Mouse (Mus musculus) liver, embryonic 16.5 days (tissue): ENCODE data around the gene Atp8a2. TPM values are rescaled to one million over a fixed set of nuclear protein-coding genes. Genes with fewer than 3 reads are reported as not detected.

Experiments used
- ATAC-seq: fragments of 200-750 bp; cut with Nextera tagmentation; 2 replicates; pipeline ENCODE4 v1.8.0; 2017; ENCODE audit warnings: low read depth, mild to moderate bottlenecking, moderate number of reproducible peaks, moderate library complexity
- H3K27ac ChIP-seq: fragments of 300-500 bp; sonication (generic); 2 replicates; pipeline ENCODE4 v1.5.1; 2014; ENCODE audit warnings: mild to moderate bottlenecking, low read length
- H3K27me3 ChIP-seq: fragments of 300-500 bp; sonication (generic); 2 replicates; pipeline ENCODE4 v1.6.1; 2014; ENCODE audit warnings: low read depth, low read length, mixed read lengths; ENCODE audit not compliant: control insufficient read depth, insufficient read depth
- H3K36me3 ChIP-seq: fragments of 300-500 bp; sonication (generic); 2 replicates; pipeline ENCODE4 v1.6.1; 2014; ENCODE audit warnings: mild to moderate bottlenecking; ENCODE audit not compliant: control insufficient read depth, insufficient read depth
- H3K4me1 ChIP-seq: fragments of 300-500 bp; sonication (generic); 2 replicates; pipeline ENCODE4 v1.6.1; 2014; ENCODE audit warnings: low read depth, low read length, mixed read lengths; ENCODE audit not compliant: control insufficient read depth
- H3K4me2 ChIP-seq: fragments of 300-500 bp; sonication (generic); 2 replicates; pipeline ENCODE4 v1.6.1; 2014; ENCODE audit warnings: low read depth, low read length, mixed read lengths
- H3K4me3 ChIP-seq: fragments of 300-500 bp; sonication (generic); 2 replicates; pipeline ENCODE4 v1.5.1; 2014; ENCODE audit warnings: low read depth, mild to moderate bottlenecking, low read length
- H3K9ac ChIP-seq: fragments of 300-500 bp; sonication (generic); 2 replicates; pipeline ENCODE4 v1.6.1; 2014; ENCODE audit warnings: low read depth, low read length
- H3K9me3 ChIP-seq: fragments of 300-500 bp; sonication (generic); replicated peaks from 2 replicates; pipeline ENCODE4 v1.6.1; 2016; ENCODE audit warnings: low read length; ENCODE audit not compliant: control insufficient read depth
- WGBS: fragments of 180-500 bp; shearing (Covaris S2); extraction: QIAGEN DNeasy Blood & Tissue Kit; methylation state at CpG from one replicate; pipeline ENCODE4 v1.1.7; 2014; ENCODE audit not compliant: insufficient replicate concordance; 5-methylcytosine and 5-hydroxymethylcytosine counted together
- polyA plus RNA-seq: library from polyadenylated mRNA; unstranded; fragments of >200 nt; fragmentation: Nextera tagmentation; extraction: Ambion mirVana; gene quantifications from 2 replicates; pipeline ENCODE4 v1.2.1, GENCODE M21; 2015

Atp8a2 gene
- polyA plus RNA-seq = 4.0 and 5.3 TPM in 2 replicates

- H3K36me3 ChIP-seq = no peaks in the 10 kb centered on the region
Observed at GRCm38 (mm10) chr14:60196884-60197283, at the start of gene Atp8a2. Gene Atp8a2, minus strand, starts transcription at chr14:60197179.

GRCm38 (mm10) chr14:60238551-60238950 lies 41.6 kb upstream of the Atp8a2 start:
- H3K4me2 ChIP-seq = no peak overlapping the region
- H3K9ac ChIP-seq = no peak overlapping the region
- no peak overlapping the region for H3K4me3 ChIP-seq
- no peak for ATAC-seq
- H3K27me3 ChIP-seq = no peaks in the 10 kb centered on the region
- H3K9me3 ChIP-seq = no peaks in the 10 kb centered on the region
- no peaks in the 10 kb centered on the region for H3K4me1 ChIP-seq
- WGBS = 73% methylated on average over 3 of the region's 3 CpGs
- no peak overlapping the region for H3K27ac ChIP-seq
- peaks cover 23% of the 10 kb centered on the region for H3K36me3 ChIP-seq

More at GRCm38 (mm10) chr14:60196884-60197283, at the start of gene Atp8a2:
- ATAC-seq = no peak
- Histone ChIP-seq H3K9ac (no peak within 1 kb of the TSS), H3K9me3 (no peaks in the 10 kb centered on the region), H3K4me2 (no peak within 1 kb of the TSS), H3K4me1 (no peaks in the 10 kb centered on the region), H3K27ac (no peak within 1 kb of the TSS), H3K27me3 (no peaks in the 10 kb centered on the region), H3K4me3 (no peak within 1 kb of the TSS)
- WGBS = 52% methylated on average over 7 of the region's 7 CpGs

GRCm38 (mm10) chr14:60219886-60220285 lies 22.9 kb upstream of the Atp8a2 start:
- ATAC-seq = no peak
- no peak overlapping the region for H3K4me3 ChIP-seq
- H3K9ac ChIP-seq = no peak overlapping the region
- whole genome bisulfite sequencing = 80% methylated on average over 10 of the region's 10 CpGs
- H3K27ac ChIP-seq = no peak overlapping the region
- H3K27me3 ChIP-seq = no peaks in the 10 kb centered on the region
- H3K4me2 ChIP-seq = no peak overlapping the region
- H3K4me1 ChIP-seq = no peaks in the 10 kb centered on the region
- H3K36me3 ChIP-seq = peaks cover 9% of the 10 kb centered on the region
- no peaks in the 10 kb centered on the region for H3K9me3 ChIP-seq

- no peaks in the 10 kb centered on the region for H3K27me3 ChIP-seq
- no peak overlapping the region for H3K27ac ChIP-seq
- ATAC-seq = no peak
- H3K36me3 ChIP-seq = peaks cover 9% of the 10 kb centered on the region
- WGBS = 90% methylated on average over 4 of the region's 4 CpGs
- no peaks in the 10 kb centered on the region for H3K4me1 ChIP-seq
- H3K9me3 ChIP-seq = no peaks in the 10 kb centered on the region
- no peak overlapping the region for H3K4me2 ChIP-seq
- no peak overlapping the region for H3K9ac ChIP-seq
- H3K4me3 ChIP-seq = no peak overlapping the region
Observed at GRCm38 (mm10) chr14:60217616-60218015, 20.6 kb upstream of the Atp8a2 start.

GRCm38 (mm10) chr14:60216125-60216524 lies 19.1 kb upstream of the Atp8a2 start:
- no peak overlapping the region for H3K9ac ChIP-seq
- H3K27me3 ChIP-seq = no peaks in the 10 kb centered on the region
- H3K9me3 ChIP-seq = no peaks in the 10 kb centered on the region
- H3K36me3 ChIP-seq = peaks cover 7% of the 10 kb centered on the region
- no peak overlapping the region for H3K27ac ChIP-seq
- H3K4me1 ChIP-seq = no peaks in the 10 kb centered on the region
- H3K4me3 ChIP-seq = no peak overlapping the region
- no peak for ATAC-seq
- H3K4me2 ChIP-seq = no peak overlapping the region
- 71% methylated on average over 1 of the region's 1 CpGs for WGBS

GRCm38 (mm10) chr14:60215000-60215399 lies 18.0 kb upstream of the Atp8a2 start:
- Histone ChIP-seq H3K9ac (no peak overlapping the region), H3K4me3 (no peak overlapping the region), H3K27me3 (no peaks in the 10 kb centered on the region), H3K4me2 (no peak overlapping the region), H3K4me1 (no peaks in the 10 kb centered on the region), H3K27ac (no peak overlapping the region), H3K9me3 (no peaks in the 10 kb centered on the region), H3K36me3 (peaks cover 3% of the 10 kb centered on the region)
- WGBS = 91% methylated on average over 3 of the region's 3 CpGs
- ATAC-seq = no peak

- no peak overlapping the region for H3K4me2 ChIP-seq
- 62% methylated on average over 1 of the region's 1 CpGs for WGBS
- H3K27me3 ChIP-seq = no peaks in the 10 kb centered on the region
- no peaks in the 10 kb centered on the region for H3K36me3 ChIP-seq
- H3K27ac ChIP-seq = no peak overlapping the region
- no peak for ATAC-seq
- no peaks in the 10 kb centered on the region for H3K4me1 ChIP-seq
- H3K9ac ChIP-seq = no peak overlapping the region
- H3K9me3 ChIP-seq = no peaks in the 10 kb centered on the region
- H3K4me3 ChIP-seq = no peak overlapping the region
Observed at GRCm38 (mm10) chr14:60214040-60214439, 17.1 kb upstream of the Atp8a2 start.

GRCm38 (mm10) chr14:60209166-60209565 lies 12.2 kb upstream of the Atp8a2 start:
- ATAC-seq = no peak

GRCm38 (mm10) chr14:60204993-60205392 lies 8.0 kb upstream of the Atp8a2 start:
- Histone ChIP-seq H3K36me3 (no peaks in the 10 kb centered on the region), H3K27me3 (no peaks in the 10 kb centered on the region), H3K9ac (no peak overlapping the region), H3K27ac (no peak overlapping the region), H3K4me1 (no peaks in the 10 kb centered on the region), H3K4me3 (no peak overlapping the region), H3K9me3 (no peaks in the 10 kb centered on the region), H3K4me2 (no peak overlapping the region)
- ATAC-seq = no peak
- 71% methylated on average over 6 of the region's 6 CpGs for WGBS

More at GRCm38 (mm10) chr14:60209166-60209565, 12.2 kb upstream of the Atp8a2 start:
- Histone ChIP-seq H3K9me3 (no peaks in the 10 kb centered on the region), H3K27me3 (no peaks in the 10 kb centered on the region), H3K36me3 (no peaks in the 10 kb centered on the region), H3K4me2 (no peak overlapping the region), H3K4me3 (no peak overlapping the region), H3K4me1 (no peaks in the 10 kb centered on the region), H3K27ac (no peak overlapping the region), H3K9ac (no peak overlapping the region)
- 77% methylated on average over 7 of the region's 7 CpGs for whole genome bisulfite sequencing
